Mouse (Mus musculus) left cerebral cortex, adult 8-10 months (tissue): ENCODE data around the gene Osbpl5. TPM values are rescaled to one million over a fixed set of nuclear protein-coding genes. Genes with fewer than 3 reads are reported as not detected.

ENCODE experiments used
- DNase-seq, 2 experiments: peaks; one replicate each; pipeline ENCODE4 v3.0.0; 2022; ENCODE audit warnings: low spot score in 2 of 2
- total RNA-seq, 4 experiments: library from RNA; stranded (reverse); gene quantifications; 2 replicates each; pipeline ENCODE4 v1.2.4; 2022

The Osbpl5 gene
- 10 to 100 TPM; 32.1 to 43.1 (median 38.2) TPM for total RNA-seq

DNA sequence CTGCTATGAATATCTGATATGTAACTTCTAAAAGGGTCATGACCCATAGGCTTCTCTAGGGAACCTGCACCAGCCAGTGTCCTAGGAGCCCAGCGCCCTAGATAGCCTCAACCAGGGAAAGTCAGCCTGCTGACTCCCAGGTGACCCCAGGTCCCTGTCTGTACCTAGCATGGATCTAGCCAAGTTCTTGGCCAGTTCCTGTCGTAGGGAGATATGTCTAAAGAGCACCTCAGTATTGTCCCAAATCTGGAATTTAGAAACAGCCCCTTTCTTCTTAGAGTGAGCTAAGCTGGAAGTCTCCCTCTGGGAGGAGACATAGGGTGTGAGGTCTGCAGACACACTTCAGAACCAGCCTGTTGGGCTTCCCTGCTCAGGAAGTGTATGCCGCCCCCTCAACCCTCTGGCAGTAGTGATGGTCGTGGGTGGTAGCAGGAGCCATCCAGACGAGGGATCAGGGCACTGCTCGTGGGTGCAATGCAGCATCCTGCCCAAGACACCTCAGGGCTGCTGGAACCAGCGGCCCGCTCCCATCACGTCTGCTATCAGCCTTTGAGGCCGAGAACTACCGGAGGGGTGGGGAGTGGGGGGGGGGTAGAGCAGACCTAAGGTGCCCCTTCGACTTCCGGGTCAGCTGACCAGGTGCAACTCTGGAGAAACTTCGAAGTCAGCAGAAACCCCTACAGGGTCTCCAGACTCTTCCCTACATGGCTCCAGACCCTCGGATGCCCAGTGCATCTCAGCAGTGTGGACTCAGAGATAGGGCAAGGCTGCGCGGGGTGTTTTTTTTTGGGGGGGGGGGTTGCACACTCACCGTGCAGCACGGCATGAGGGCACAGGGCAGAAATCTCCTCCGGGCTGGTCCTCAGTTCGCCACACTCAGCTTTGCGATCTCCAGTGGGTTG, at the start of gene Osbpl5:
Gene Osbpl5 (minus strand): TSS at position 861 of the 902 bp plus-strand sequence.
- peak; percentile 25 to 61 for DNase-seq

DNA sequence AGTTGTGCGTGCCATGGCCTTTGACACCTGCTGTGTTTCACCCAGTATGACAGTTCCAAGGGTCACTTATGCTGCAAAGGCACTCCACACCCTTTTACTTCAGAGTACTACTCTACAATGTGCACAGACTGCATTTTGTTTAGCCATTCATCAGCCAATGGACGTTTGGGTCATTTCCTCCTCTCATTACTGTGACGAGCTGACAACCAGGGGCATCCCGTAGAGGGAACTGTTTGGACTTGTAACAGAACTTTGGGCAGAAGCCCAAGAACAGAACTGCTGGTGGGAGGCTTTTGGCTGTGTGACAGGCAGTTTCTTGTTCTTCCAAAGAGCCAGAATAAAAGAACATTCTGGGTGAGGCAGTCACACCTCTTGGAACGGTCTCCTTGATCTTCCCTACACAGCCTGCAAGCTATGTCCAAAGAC, 48.4 kb upstream of the Osbpl5 start:
- no peak for DNase-seq

DNA sequence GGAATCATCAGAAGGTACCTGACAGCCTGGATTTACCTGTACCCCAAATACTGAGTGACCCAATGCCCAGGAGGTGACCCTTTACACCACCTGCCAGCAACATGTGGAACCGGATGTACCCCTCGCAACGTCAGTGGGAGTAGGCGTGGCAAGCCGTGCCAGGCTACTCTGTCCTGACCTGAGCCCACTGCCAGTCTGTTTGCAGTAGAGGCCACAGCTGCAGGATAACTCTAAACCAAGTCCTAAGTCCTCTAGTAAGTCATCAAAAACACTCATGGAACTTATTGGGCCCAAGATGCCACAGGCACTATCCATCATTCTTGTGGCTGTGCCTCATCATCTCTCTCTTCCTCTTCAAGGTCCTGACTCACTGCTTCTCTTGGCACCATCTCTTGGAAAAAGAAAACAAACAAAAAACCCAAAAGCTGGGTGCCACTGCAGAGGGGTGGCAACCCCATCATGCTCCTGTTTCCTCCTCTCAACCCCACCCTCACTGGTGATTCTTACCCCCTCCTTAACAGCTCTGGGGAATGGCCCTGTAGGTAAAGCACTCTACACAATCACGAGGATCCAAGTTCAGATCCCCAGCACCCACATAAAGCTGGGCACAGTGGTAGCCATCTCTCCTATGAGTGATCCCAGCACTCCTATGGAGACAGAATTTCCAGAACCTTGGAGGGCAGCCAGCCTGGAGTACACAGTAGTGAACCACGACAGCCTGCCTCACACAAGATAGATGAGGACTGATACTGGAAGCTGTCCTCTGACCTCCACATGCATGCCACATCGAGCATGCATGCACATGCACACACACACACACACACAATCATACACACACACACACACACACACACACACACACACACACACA, 44.6 kb upstream of the Osbpl5 start:
- DNase-seq, result no peak

DNA sequence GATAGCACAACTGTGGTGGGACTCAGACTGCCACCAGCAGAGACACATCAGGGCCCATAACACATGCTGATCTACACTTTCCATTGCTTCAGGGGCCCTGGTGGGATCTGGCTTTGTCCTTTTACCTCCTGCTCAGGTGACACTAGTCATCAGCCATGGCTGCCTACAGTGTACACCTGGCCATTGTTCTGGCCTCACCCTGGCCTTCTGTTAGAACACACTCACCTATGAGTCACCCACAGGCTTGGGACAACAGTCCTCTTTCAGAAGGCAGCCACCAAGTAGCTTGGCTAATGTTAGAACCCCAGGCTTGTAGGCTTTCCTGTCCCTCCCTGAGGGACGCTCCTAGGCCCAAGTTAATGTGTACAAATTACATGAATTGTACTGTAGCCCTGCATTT, 44.0 kb upstream of the Osbpl5 start:
- DNase-seq, result no peak

DNA sequence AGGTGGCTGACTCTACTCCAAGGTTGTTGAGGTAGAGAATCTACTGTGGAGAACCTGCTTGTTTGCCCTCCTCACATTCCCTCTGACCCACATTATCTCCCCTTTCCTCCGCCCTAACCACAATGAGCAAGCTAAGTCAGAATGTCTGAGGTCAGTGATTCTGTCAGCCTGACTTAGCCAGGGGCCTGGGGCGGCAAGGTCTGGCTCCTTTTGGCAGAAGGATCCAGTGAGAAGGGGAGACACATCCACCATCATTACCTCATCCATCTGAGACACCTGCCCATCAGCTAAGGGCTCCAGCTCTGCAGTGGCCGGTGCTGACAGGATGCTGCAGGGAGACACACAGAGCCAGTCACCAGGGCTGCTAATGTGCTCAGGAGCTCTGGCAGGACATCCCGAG, 42.0 kb upstream of the Osbpl5 start:
- no peak for DNase-seq

DNA sequence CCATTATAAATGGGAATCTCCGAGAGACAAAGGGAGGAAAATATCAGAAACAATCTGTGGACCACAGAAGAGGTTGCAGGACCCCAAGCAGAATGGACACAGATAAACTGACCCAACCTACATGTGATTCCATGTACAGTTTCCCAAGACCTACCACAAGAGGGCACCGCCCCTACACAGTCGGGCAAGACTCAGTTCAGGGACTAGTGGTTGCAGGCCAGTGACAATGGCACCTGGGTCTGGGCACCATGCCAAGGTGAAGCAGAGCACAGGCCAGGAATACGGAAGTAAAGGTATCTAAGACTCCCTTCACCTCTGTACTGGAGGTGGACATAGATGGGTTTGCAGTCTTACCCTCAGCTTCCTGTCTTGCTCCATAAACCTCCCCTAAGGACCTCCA, 36.3 kb upstream of the Osbpl5 start:
- no peak for DNase-seq

DNA sequence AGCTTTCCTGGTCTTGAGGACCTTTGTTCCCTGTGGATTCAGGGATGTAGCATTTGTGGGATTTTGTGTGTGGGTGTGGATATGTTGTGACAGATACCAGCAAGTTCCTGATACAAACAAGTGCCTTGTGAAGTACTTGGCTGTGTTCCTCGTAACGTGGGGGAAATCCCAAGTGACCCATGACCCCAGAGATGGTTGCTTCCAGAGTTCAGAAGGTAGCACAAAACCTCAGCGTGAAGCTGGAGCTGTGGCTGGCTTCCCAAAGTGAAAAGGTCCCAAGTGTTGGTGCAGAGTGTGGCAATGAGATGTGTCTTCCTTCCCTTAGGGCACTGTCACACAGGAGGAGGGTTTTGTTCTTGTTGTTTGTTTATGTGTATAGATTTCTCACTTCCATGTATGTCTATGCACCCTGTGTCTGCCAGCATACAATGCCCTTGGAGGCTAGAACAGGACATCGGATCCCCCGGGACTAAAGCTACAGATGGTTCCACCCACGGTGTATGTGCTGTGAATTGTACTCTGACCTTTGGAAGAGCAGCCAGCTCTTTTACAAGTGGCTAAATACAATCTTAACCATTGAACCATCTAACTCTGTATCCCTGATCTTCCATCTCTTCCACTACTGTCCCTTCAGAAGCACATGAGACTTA, 35.7 kb upstream of the Osbpl5 start:
- DNase-seq, result no peak

DNA sequence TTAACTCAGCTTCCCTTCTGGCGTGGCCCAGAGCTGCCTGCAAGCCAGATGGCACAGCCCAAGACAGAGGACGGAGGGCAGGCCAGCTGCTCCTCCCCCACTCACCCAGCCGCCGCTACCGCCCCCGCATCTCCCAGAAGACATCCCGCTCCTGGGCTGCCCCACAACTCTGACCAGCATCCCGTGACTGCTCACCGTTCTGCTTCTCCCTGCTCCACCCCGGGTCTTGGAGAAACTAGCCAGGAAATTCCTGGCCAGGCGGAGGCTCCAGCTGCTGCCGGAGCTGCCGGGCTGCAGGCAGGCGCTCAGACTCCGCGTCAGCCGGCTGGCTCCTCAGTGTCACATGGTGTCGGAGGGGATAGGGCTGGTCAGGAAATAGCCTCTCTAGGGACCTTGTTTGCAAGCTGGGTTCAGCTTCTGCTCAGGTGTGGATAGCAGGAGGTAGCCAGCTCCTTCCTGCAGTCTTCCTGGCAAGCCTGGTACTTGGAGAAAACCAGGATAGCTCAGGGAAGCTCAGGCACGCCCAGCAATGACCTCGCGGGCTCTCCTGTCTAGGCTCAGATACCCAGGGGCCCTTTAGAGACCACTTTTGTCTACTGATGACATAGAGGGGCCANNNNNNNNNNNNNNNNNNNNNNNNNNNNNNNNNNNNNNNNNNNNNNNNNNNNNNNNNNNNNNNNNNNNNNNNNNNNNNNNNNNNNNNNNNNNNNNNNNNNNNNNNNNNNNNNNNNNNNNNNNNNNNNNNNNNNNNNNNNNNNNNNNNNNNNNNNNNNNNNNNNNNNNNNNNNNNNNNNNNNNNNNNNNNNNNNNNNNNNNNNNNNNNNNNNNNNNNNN, 27.4 kb upstream of the Osbpl5 start, which contains the start of gene Mrgpre:
Gene Mrgpre (minus strand): TSS at position 505 of the 834 bp plus-strand sequence.
- peak; percentile 40 to 77 for DNase-seq

DNA sequence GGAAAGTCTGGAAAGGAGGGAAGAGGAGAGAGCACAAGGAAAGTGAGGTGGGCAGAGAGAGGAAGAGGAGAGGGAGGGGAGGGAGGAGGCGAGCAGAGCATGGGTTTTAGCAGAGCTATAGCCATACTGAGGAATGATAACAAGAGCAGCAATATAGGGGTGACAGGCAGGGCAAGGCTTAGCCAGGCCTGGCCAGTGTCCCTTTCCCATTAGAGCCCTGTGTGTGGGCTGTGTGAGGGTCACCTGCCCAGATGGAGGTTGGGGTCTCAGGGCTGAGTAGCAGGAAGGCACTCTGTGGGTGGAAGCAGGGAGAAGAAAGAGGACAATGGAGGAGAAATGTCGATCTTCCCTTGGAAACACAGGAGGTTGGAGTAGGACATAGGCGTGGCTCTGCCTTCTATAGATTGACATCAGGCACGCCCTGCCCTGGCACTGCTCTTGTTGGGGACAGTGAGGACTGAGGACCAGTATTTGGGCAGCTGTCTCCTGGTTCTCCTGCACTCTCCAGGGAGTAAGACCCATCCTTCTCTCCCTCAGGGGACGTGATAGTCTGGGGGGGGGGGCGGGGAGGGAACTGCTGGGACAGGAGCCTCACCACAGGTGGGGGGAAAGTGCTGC, 26.7 kb upstream of the Osbpl5 start:
- peak in 1 of 2 experiments; percentile 21 for DNase-seq

DNA sequence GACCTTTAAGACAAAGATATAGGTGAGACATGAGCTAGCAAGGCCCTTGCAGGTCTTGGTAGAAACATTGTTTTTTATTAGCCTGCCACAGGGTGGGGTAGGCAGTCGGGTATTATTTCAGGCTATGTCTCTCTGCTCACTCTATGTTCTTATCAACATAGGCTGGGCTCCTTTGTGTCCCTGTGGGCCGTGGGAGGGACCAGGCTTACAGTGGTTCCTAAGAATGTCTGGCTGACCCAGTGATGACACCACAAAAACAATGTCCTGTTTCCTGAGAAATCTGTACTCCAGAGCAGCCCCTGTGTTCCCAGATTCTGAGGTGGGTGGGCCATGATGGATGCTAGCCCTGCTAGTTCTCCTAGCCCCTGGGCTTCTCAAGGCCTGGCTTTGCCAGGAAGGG, 20.6 kb upstream of the Osbpl5 start:
- DNase-seq, result no peak

DNA sequence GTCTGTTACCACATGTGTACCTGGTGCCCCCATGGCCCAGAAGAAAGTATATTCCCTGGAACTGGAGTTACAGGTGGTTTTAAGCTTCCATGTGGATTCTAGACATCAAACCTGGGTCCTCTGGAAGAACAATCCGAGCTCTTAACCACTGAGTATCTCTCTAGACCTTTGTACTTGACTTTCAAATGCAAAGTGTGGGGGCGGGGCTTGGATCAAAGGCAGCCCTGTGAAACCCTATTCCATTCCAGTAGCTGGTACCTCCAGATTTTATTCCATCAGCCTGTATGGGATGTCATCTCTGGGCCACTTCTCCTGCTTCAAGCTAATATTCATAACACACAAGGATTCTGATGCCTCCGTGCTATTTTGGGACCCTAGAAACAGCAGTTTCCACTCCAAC, 19.4 kb upstream of the Osbpl5 start:
- DNase-seq, result no peak

DNA sequence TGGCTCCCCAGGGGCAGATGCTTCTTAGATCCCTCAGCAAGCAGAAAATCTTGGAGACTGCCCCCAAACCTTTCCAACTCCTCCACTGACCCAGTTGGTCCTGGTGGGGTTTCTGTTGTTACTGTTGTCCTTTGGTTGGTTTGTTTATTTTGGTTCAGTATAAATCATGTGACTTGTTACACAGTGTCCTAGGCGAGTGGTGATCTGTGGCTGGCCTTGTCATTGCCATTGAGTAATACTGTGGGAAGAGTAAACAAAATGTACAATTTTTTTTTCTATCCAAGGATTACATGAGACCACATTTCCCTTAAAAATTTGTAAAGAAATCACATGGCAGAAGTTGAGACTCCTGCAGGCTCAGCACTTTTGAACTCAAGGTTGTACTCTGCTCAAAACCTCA, 12.7 kb upstream of the Osbpl5 start:
- no peak for DNase-seq

DNA sequence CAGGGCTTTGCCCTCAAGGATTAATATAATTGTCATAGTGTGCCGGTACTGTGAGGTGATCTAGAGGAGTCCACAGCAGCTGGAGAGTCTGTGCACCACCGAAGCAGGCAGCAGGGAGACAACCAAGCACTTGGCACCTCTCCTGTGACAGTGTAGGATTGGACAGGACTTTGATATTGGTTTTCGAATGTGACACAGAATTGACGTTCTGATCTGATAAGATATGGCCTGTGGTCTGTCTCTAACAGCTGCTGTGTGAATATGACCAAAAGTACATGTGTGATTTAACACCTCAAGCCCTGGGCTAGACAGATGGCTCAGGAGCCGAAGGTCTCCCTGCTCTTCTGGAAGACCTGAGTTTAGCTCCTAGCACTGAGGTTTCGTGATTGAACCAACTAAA, 11.5 kb upstream of the Osbpl5 start:
- DNase-seq, result no peak

DNA sequence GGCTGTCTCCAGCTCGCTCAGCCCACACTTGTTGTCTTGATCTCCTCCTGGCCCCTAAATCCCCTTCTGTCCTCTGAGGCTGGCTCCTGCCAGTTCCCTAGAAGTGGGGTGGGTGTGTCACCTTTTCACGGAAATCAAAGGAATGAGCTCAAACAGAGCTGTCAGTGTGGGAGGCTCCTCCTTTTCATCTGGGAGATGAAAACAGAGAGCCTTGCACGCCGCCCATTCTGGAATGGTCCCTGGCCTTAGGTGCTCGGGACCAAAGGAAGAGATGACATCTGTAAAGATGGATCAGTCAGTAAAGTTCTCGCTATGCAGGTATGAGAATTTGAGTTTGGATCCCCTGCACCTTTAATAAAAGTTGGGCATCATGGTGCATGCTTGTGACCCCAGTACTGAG, 10.1 kb upstream of the Osbpl5 start, which contains the start of gene Mrgprg:
Gene Mrgprg (minus strand): TSS at position 101 of the 400 bp plus-strand sequence.
- no peak for DNase-seq

DNA sequence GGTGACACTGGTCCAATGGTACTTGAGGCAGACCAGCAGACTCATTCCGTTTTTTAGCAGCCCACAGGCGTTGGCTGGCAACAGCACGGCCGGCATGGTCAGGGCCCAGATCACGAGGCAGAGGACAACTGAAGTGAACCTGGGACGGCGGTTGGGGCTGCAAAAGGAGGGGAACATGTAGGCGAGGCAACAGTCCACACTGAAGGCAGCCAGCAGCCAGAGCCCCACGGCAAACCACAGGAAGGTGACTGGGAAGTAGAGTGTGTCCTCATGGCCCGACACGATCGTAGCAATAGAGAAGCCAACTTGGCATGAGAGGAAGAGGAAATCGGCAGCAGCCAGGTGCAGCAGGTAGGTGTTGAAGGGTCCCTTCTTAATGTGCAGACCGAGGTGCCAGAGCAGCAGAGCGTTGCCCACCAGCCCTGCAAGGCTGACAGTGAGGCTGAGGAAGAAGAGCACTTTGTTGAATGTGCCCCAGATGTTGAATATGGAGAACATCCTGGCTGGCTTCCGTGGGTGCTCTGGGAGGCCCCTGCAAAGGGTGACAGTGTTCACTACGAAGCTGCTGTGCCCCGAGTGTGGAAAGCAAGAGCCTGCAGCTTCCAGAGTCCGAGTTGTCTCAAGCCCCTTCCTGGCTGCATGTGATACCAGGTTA, 8.2 kb upstream of the Osbpl5 start:
- DNase-seq, result no peak

DNA sequence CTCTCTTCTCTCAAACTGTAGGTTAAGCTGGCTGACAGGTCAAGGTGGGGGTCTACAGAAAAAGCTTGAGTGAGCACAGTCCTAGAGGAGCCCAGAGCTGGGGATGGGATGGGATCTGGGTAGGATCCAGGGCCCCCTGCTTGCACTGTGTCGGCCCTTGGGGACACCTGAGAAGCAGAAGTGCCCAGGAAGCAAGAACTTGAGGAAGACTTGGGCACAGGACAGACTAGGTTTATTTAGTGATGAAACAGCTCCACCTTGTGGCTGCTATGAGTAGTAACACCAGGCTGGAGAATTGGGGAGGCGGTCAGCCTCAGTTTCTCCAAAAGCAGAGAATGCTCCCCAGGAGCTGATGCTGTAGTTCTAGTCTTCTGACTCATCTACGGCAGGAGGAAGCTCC, 7.0 kb upstream of the Osbpl5 start:
- DNase-seq, result no peak

DNA sequence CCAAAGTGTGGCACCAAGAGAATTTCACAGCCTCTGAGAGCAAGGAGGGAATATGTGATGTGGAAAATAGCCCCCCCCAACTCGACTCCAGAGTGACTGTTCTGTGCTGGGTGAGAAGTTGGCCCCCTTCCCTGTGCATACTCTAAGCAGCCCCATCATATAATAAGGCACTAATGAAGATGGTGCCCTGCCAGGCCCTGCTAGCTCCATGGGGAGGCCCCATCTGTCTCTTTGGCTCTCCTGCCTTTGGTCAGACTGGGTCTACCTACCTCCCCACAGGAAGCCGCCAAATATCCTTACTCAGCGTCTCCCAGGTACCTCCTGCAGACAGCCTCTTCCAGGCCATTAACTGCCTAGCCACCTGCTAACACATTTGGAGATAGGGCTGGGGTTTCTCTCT, 2.2 kb upstream of the Osbpl5 start:
- no peak for DNase-seq

DNA sequence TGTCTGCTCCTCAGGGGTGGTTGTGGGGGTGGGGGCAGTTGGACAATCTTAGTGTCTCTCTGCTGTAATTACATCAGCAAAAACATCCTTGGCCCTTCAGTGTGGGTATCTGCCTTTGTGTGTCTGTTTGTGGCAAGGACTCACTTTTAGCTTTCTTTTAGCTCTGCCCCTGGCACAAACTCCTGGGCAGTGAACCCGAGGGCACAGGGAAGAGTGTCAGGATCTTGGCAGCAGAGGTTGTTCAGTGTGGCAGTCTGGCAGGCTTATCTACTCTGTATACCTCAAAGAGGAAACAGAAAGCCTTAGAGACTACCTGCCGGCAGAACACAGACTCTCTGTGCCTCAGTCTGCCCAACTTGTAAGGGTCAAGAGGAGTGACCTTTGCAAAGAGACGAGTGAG, 911 bp upstream of the Osbpl5 start:
- DNase-seq, result no peak

DNA sequence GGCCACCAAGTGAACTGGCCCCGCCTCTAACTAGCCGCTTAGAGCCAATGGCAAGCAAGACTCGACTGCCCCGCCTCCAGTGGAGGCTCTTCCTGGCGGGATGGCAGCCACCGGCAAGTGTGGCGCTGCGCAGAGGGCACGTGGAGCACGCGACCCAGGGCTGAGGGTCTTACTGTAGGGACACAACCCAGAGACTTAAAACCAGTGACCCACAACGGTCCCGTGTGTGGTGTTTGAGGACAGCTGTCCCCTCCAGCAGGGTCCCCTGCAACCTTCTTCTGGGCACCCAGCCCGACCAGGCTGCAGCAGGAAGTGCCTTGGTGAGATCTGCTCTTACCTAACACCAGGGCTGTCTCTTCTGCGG, 224 bp upstream of the Osbpl5 start:
- DNase-seq, result peak; percentile 32 to 65
